Mouse (Mus musculus): ENCODE measurements around the gene Serpina16.
A peak's percentile ranks its signal among the peaks of the same experiment; 100 is the strongest.

The Serpina16 gene

GRCm38 (mm10) chr12:103657991-103658390 is 17.9 kb downstream of the Serpina16 start:
- DNase-seq (ENCODE audit: low read depth, low spot score) = no peak

- DNase-seq (ENCODE audit: low read depth, low spot score) = no peak
Measured at GRCm38 (mm10) chr12:103656848-103657626, 18.9 kb downstream of the Serpina16 start, which contains the start of gene Serpina6. Serpina6 (minus strand) TSS chr12:103657212.

DNA sequence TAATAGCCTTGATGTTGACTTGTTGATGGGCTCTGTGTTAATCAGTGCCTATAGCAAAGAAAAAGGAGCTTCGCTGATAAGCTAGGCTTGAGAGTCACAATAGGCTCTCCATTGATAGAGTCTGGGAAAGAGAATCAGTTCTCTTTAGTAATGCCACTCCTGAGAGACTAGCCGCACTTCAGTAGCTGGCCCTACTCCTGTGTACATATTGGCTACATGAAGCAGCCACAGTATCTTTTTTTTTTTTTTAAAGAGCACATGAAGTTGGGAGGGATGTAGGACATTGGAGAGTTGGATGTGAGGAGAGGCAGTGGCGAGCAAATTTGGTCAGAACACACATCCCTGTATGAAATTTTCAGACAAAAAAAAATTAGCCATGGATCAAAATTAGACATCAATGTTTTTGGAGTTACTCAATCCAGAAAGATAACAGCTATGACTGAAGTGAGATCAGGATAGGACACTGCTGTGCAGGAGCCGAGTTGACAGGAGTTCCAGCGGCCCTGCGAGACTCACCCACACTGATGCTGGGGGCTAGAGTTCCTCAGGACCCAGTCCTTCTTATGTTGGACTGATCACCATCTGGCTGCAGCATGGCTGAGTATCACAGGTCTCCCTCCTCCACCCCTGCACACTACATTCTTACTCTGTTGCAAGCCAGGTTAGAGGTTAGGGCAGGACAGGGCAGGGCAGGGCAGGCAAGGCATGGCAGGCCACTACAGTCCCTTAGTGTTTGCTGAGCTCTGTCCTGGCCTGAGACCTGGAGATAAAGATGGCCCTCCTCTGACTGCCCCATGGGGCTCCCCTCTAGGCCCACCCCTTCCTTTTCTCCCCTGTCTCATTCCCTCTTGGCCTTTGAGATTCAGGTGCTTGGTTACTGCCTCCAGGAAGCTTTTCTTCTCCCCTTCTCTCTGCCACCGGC is 20.6 kb downstream of the Serpina16 start:
- DNase-seq (ENCODE audit: low read depth, low spot score) = no peak

DNA sequence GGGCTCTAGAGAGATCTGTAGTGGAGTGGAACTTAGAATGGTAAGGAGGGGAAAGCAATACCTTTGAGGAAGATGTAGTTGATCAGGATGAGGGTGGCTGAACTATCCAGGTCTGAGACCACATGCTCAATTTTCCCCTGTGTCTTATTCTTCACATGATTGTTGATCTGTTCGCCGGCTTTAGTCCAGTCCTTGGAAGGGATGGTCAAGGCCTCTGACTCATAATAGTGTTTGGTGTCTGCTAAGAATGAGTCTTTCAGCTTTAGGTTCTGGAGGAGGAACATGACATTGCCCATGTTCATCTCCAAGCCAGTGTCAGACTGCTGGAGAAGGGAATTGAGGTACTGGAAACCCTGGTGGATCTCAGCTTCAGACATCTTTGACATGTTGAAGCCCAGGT is 22.1 kb downstream of the Serpina16 start:
- no peak for DNase-seq (ENCODE audit: low read depth, low spot score)

- no peak for DNase-seq (ENCODE audit: low read depth, low spot score)
Measured at GRCm38 (mm10) chr12:103646314-103646713, 29.6 kb downstream of the Serpina16 start.

GRCm38 (mm10) chr12:103644601-103645000 is 31.3 kb downstream of the Serpina16 start:
- DNase-seq (ENCODE audit: low read depth, low spot score) = no peak

DNA sequence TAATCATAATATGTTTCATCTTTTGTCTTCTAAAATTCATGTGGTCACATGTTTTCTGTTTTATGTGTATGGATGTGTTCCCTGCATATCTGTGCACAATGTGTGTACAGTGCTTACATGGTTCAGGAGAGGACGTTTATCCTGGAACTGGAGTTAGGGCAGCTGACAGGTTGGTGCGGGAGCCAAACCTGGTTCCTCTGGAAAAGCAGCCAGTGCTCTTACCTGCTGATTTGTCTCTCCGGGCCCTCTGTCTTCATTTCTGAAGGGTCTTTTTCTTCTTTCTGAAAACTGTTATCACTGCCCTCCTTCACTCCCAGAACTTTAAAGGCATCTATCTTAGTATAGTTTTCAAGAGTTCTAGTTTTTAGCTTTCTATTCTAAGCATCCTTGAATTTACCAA is 32.1 kb downstream of the Serpina16 start:
- DNase-seq (ENCODE audit: low read depth, low spot score) = no peak

DNA sequence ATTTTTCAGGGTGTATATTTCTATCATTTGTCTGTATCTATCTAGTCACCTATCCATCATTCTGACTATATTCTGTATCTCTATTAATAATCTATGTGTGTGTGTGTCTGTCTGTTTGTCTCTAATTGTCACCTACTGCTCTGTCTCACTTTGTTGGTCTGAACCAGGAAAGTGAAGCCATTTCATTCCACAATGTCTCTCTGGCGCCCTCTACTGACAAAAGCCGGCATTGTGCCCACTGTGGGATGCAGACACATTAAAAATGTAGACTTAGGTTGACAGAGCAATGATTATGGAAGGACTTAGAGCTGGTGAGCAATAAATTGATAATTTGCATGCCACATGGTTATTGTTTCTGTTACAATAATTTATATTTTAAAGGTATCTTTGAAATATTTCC is 32.6 kb downstream of the Serpina16 start:
- peak; percentile 78 for DNase-seq (ENCODE audit: low read depth, low spot score)

DNA sequence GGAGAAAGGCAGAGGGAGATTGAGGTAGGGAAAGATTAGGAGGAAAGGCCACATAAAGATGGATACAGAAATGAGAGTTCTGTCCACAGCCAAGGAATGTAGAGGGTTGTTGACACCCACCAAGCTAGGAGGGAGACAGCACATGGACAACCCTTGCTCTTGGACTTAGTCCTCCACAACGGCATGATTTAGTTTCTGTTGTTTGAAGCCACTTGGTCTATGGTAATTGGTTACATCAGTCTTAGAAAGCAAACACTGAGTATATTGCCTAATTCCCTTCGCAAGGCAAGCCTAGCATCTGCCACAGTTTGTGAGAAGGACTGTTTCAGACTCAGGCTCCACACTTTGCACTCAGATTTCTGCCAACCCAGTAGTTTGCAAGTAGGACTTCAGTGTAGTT is 40.1 kb downstream of the Serpina16 start:
- no peak for DNase-seq (ENCODE audit: low read depth, low spot score)

GRCm38 (mm10) chr12:103634430-103634829 is 41.5 kb downstream of the Serpina16 start:
- no peak for DNase-seq (ENCODE audit: low read depth, low spot score)

- DNase-seq (ENCODE audit: low read depth, low spot score) = no peak
Measured at GRCm38 (mm10) chr12:103631203-103631612, 44.7 kb downstream of the Serpina16 start, which contains the start of gene Serpina10. Serpina10 (minus strand) TSS chr12:103631444.
